Mouse (Mus musculus) kidney, embryonic 15.5 days (tissue): ENCODE measurements around the gene Tgfbr1. TPM values are rescaled to one million over a fixed set of nuclear protein-coding genes. Genes with fewer than 3 reads are reported as not detected.

Source experiments
- ATAC-seq: fragments of 200-750 bp; cut with Nextera tagmentation; replicated peaks from 2 replicates; pipeline ENCODE4 v1.8.0; 2017; ENCODE audit warnings: moderate TSS enrichment; ENCODE audit not compliant: low FRiP score
- H3K27ac ChIP-seq: fragments of 300-500 bp; sonication (generic); 2 replicates; pipeline ENCODE4 v1.5.1; 2015; ENCODE audit warnings: mild to moderate bottlenecking, inconsistent platforms
- H3K27me3 ChIP-seq: fragments of 300-500 bp; sonication (generic); 2 replicates; pipeline ENCODE4 v1.6.1; 2015; ENCODE audit warnings: inconsistent platforms
- H3K36me3 ChIP-seq: fragments of 300-500 bp; sonication (generic); 2 replicates; pipeline ENCODE4 v1.6.1; 2015; ENCODE audit warnings: inconsistent platforms
- H3K4me1 ChIP-seq: fragments of 300-500 bp; sonication (generic); 2 replicates; pipeline ENCODE4 v1.6.1; 2015; ENCODE audit warnings: inconsistent platforms
- H3K4me2 ChIP-seq: fragments of 300-500 bp; sonication (generic); 2 replicates; pipeline ENCODE4 v1.6.1; 2015; ENCODE audit warnings: moderate library complexity, mild to moderate bottlenecking, inconsistent platforms
- H3K4me3 ChIP-seq: fragments of 300-500 bp; sonication (generic); replicated peaks from 2 replicates; pipeline ENCODE4 v1.5.1; 2015; ENCODE audit warnings: mild to moderate bottlenecking, inconsistent platforms
- H3K9ac ChIP-seq: fragments of 300-500 bp; sonication (generic); 2 replicates; pipeline ENCODE4 v1.6.1; 2015; ENCODE audit warnings: mild to moderate bottlenecking, inconsistent platforms
- H3K9me3 ChIP-seq: fragments of 300-500 bp; sonication (generic); replicated peaks from 2 replicates; pipeline ENCODE4 v1.6.1; 2016; ENCODE audit warnings: inconsistent platforms
- WGBS: fragments of 180-500 bp; shearing (Covaris S2); methylation state at CpG from one replicate; pipeline ENCODE4 v1.1.7; 2015; ENCODE audit warnings: mixed read lengths; 5-methylcytosine and 5-hydroxymethylcytosine counted together
- polyA plus RNA-seq: library from polyadenylated mRNA; unstranded; fragments of >200 nt; fragmentation: Nextera tagmentation; extraction: Ambion mirVana; gene quantifications from 2 replicates; pipeline ENCODE4 v1.2.1, GENCODE M21; 2015

Tgfbr1 gene
- polyA plus RNA-seq, 1 experiment from 2014 or later = 45.2 TPM

GRCm38 (mm10) chr4:47322315-47322714, 30.7 kb upstream of the Tgfbr1 start:
- no peaks in the 10 kb centered on the region for H3K27me3 ChIP-seq
- H3K36me3 ChIP-seq = no peaks in the 10 kb centered on the region
- no peaks in the 10 kb centered on the region for H3K9me3 ChIP-seq
- WGBS = 69% methylated on average over 3 of the region's 3 CpGs
- no peak overlapping the region for H3K4me2 ChIP-seq
- no peak overlapping the region for H3K4me3 ChIP-seq
- H3K27ac ChIP-seq = no peak overlapping the region
- no peak for ATAC-seq
- no peaks in the 10 kb centered on the region for H3K4me1 ChIP-seq
- H3K9ac ChIP-seq = no peak overlapping the region

GRCm38 (mm10) chr4:47324206-47324605, 28.8 kb upstream of the Tgfbr1 start:
- 85% methylated on average over 1 of the region's 1 CpGs for WGBS
- Histone ChIP-seq H3K27me3 (no peaks in the 10 kb centered on the region), H3K4me3 (no peak overlapping the region), H3K4me1 (no peaks in the 10 kb centered on the region), H3K27ac (no peak overlapping the region), H3K4me2 (no peak overlapping the region), H3K36me3 (no peaks in the 10 kb centered on the region), H3K9me3 (no peaks in the 10 kb centered on the region), H3K9ac (no peak overlapping the region)
- ATAC-seq = no peak

DNA sequence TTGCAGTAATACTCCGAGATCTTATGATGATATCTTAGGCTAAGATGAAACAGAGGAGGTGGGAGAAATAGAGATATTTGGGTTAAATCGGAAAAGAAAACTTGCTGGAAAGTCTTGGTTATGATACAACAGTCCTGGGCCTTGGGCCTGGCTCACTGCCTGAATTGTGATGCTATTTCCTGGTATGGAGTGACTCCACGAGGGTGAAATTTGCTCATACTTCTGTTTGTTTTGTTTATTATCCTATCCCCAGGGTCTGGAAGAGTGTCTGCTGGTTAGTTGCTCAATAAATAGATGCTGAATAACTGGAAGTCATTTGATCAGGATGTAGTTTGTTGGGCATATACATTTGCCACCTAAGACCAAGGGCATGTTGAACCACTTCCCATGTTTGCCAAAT, 25.2 kb upstream of the Tgfbr1 start:
- ATAC-seq = no peak
- no peak overlapping the region for H3K4me2 ChIP-seq
- no peak overlapping the region for H3K27ac ChIP-seq
- 77% methylated on average over 3 of the region's 3 CpGs for WGBS
- no peaks in the 10 kb centered on the region for H3K9me3 ChIP-seq
- no peak overlapping the region for H3K9ac ChIP-seq
- no peaks in the 10 kb centered on the region for H3K27me3 ChIP-seq
- H3K4me1 ChIP-seq = no peaks in the 10 kb centered on the region
- H3K36me3 ChIP-seq = no peaks in the 10 kb centered on the region
- no peak overlapping the region for H3K4me3 ChIP-seq

DNA sequence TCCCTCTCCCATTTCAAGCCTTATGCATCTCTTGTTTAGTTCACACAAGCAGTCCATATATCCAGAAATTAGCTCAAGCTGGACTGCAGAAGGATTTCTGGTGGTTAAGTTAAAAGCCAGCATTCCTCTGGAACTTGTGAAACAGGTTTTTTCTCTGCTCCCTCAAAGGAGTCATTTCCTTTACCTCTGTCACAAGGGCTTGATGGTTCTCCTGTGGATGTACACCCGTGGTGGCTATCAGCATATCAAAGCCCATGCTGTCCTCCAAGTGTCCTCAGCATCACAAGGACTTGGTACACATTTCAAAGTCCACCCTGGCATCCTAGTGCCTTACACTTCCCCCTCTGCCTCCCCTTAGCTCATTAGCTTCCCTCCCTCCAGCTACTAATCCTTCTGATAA, 23.7 kb upstream of the Tgfbr1 start:
- Histone ChIP-seq H3K4me1 (no peaks in the 10 kb centered on the region), H3K4me3 (no peak overlapping the region), H3K27ac (0 out of 2 replicates have a peak overlapping the region, but pooled peaks have one; percentile 50), H3K27me3 (no peaks in the 10 kb centered on the region), H3K36me3 (no peaks in the 10 kb centered on the region), H3K9me3 (no peaks in the 10 kb centered on the region), H3K4me2 (no peak overlapping the region), H3K9ac (no peak overlapping the region)
- no peak for ATAC-seq
- 3% methylated on average over 1 of the region's 1 CpGs for WGBS

DNA sequence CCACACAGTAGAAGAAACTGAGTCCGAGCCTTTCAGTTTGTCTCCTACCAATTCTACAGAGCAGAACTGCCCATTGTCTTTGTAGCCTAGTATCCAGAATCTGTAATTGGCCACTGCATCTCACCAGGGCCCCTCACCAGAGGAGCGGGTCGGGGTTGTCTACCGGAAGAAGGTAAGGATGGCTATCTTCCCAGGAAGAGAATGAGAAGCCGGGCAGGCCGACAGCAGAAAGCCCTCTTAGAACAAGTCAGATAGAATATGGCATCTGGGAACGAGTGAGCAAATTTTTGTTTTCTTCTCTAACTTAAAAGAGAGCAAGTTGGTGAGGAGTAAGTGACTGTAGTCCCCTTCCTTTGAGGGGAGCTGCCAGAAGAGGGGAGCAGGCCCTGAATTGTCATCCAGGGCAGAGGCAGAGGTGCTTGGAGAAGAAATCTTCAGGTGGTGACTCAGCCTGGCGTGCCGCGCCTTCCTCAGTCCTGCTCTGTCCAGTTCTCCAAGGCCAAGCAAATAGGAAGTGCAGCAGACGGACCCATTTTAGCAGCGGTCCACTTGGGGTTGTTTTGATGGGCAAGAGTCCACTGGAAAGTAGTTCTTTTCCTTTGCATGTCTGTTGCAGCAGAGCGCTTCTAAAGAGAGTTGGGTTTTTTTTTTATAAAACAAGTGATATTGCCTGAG, 22.5 kb upstream of the Tgfbr1 start:
- Histone ChIP-seq H3K27me3 (no peaks in the 10 kb centered on the region), H3K36me3 (no peaks in the 10 kb centered on the region), H3K27ac (no peak overlapping the region), H3K4me1 (no peaks in the 10 kb centered on the region), H3K9ac (no peak overlapping the region), H3K4me3 (no peak overlapping the region), H3K4me2 (no peak overlapping the region), H3K9me3 (no peaks in the 10 kb centered on the region)
- 88% methylated on average over 13 of the region's 13 CpGs for WGBS
- ATAC-seq = no peak

DNA sequence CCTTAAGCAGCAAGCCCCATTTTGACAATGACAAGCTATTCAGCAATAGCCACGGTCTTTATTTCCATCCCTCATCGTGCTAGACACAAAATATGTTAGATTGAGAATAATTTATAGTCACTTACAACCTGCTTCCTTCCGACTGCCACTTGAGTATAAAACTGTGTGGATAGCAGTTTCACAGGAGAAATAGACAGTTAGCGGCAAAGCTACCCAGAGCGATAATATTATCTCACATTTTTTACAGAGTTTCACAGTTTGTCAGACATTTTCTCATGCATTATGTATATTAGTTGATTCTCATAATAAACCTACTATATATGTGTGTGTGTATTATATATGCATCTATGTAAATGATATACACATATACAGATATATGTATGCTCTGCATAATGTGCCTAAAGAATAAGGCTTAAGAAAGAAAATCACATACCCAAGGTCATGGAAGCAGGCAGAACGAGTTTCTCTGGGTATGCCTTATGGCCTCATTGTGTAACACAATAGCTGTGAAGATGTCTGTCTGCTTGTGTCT, 20.1 kb upstream of the Tgfbr1 start:
- ATAC-seq = no peak
- no peak overlapping the region for H3K27ac ChIP-seq
- 78% methylated on average over 6 of the region's 6 CpGs for WGBS

GRCm38 (mm10) chr4:47333541-47333940, 19.5 kb upstream of the Tgfbr1 start:
- Histone ChIP-seq H3K27me3 (no peaks in the 10 kb centered on the region), H3K9me3 (no peaks in the 10 kb centered on the region), H3K4me1 (no peaks in the 10 kb centered on the region), H3K27ac (no peak overlapping the region), H3K4me3 (no peak overlapping the region), H3K36me3 (no peaks in the 10 kb centered on the region), H3K4me2 (no peak overlapping the region), H3K9ac (no peak overlapping the region)
- WGBS = 92% methylated on average over 3 of the region's 3 CpGs
- ATAC-seq = no peak

More for the DNA sequence above, 20.1 kb upstream of the Tgfbr1 start:
- H3K4me2 ChIP-seq = no peak overlapping the region
- H3K4me1 ChIP-seq = no peaks in the 10 kb centered on the region
- no peaks in the 10 kb centered on the region for H3K36me3 ChIP-seq
- no peak overlapping the region for H3K9ac ChIP-seq
- H3K27me3 ChIP-seq = no peaks in the 10 kb centered on the region
- H3K9me3 ChIP-seq = no peaks in the 10 kb centered on the region
- H3K4me3 ChIP-seq = no peak overlapping the region

DNA sequence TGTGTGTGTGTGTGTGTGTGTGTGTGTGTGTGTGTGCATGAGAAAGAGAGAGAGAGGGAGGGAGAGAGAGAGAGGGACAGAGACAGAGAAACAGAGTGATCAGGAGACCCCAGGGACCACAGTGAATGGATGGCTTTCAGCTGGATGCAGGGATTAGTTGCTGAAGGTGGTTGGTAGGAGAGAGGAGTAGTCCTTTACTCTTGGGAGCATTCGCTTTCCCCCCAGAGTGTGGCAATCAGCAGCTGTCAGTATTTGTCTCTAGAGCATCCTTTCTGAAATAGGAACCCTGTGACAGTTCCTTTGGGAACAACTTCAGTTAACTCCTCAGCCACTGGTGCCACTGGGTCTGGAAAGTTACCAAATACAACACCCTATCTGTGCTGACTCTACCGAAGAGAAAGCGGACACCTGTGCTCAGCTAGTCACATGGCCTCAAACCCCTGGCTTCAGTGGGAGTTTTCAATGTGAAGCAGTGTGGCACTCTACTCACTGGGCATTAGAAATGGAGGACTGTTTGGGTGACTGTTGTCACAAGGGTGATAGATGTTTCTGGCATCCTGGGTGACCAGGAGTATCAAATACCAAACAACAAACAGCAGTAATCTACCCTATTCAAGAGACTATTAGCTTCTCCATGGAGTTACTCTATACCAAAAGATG, 16.0 kb upstream of the Tgfbr1 start:
- ATAC-seq = no peak
- no peak overlapping the region for H3K4me3 ChIP-seq
- WGBS = 60% methylated on average over 3 of the region's 3 CpGs

DNA sequence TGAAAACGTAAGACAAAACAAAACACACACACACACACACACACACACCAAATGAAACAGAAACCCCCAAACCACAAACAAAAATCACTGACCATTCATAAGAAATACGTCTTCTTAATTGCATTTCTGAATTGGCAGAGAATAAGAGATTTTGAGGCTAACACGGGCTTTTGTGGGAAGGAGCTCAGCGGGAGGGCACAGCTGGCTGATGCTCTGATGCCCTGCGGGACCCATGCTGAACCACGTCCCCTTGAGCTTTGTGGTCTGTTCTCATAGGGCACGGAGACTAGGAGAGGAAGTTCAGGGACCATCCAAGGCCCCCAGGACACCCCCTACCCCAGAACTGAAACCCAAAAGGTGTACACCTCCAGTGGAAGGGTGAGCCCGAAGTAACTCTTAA, 10.4 kb upstream of the Tgfbr1 start:
- Histone ChIP-seq H3K4me1 (peaks cover 13% of the 10 kb centered on the region; the same call in 1 of the 2 replicates), H3K9ac (no peak overlapping the region), H3K9me3 (no peaks in the 10 kb centered on the region), H3K4me3 (no peak overlapping the region), H3K36me3 (no peaks in the 10 kb centered on the region), H3K27me3 (no peaks in the 10 kb centered on the region), H3K27ac (no peak overlapping the region), H3K4me2 (no peak overlapping the region)
- no peak for ATAC-seq
- whole genome bisulfite sequencing = 40% methylated on average over 8 of the region's 8 CpGs

More for the DNA sequence above, 16.0 kb upstream of the Tgfbr1 start:
- Histone ChIP-seq H3K4me1 (peaks cover 8% of the 10 kb centered on the region; the same call in 1 of the 2 replicates), H3K9ac (no peak overlapping the region), H3K36me3 (no peaks in the 10 kb centered on the region), H3K9me3 (no peaks in the 10 kb centered on the region), H3K27ac (no peak overlapping the region), H3K4me2 (no peak overlapping the region), H3K27me3 (no peaks in the 10 kb centered on the region)

GRCm38 (mm10) chr4:47347022-47347421, 6.0 kb upstream of the Tgfbr1 start:
- no peak overlapping the region for H3K4me2 ChIP-seq
- no peaks in the 10 kb centered on the region for H3K36me3 ChIP-seq
- H3K4me3 ChIP-seq = no peak overlapping the region
- WGBS = 79% methylated on average over 4 of the region's 4 CpGs
- ATAC-seq = no peak
- H3K9me3 ChIP-seq = no peaks in the 10 kb centered on the region
- no peak overlapping the region for H3K9ac ChIP-seq
- H3K27me3 ChIP-seq = no peaks in the 10 kb centered on the region
- H3K4me1 ChIP-seq = peaks cover 31% of the 10 kb centered on the region
- H3K27ac ChIP-seq = no peak overlapping the region

DNA sequence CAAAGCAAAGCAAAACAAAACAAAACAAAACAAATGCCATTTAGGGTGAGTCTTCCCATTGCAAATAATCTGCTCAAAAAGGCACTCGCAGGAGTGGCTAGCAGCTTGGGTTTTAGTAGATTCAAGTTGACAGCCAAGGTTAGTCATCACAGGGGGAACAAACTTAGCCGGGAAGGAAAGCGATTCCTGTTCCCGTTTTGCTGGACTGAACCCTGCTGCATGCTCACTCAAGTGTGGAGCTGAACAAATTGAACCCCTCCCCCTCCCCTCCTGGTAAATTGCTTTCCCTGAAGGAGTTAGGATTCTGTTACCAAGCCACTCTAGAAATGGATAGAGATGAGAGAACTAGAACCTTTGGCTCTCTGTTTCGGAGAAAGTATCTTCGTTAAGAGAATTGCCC, 3.3 kb upstream of the Tgfbr1 start:
- no peak for ATAC-seq

DNA sequence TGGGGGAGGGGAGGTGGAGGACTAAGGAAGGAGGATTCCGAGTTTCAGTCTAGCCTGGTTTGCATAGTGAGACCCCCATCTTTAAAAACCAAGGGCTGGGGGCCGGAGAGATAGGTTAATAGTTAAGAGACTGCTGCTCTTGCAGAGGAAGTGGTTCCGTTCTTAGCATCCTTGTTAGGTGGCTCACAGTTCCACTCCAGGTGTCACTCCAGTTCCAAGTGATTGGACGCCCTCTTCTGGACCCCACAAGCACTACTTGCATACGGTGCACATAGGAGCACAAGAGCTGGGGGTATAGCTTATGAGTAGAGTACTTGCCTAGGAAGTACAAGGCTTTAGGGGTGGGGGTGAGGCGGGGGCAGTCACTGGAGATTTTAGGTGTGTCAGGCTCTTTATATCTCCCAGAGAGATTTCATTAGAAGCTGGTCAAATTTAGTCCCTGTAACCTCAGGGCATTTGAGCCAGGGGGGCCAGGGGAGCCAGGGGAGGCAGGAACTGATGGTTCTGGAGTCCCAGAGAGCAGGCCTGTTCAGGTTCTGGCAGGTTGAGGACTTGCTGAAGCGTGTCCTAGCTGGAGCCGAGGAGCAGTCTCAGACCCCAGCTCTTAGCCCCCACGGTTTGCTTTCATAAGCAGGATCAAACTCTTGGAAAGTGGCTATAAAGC, 1.5 kb upstream of the Tgfbr1 start:
- 18% methylated on average over 9 of the region's 9 CpGs for WGBS
- 0 out of 2 replicates have a peak, but pooled peaks have one; percentile 4 for ATAC-seq
- H3K9ac ChIP-seq = peak overlapping the region; percentile 70
- H3K36me3 ChIP-seq = no peaks in the 10 kb centered on the region
- H3K27me3 ChIP-seq = no peaks in the 10 kb centered on the region
- peak overlapping the region; percentile 94 for H3K4me2 ChIP-seq
- peaks cover 35% of the 10 kb centered on the region for H3K4me1 ChIP-seq
- no peaks in the 10 kb centered on the region for H3K9me3 ChIP-seq
- H3K4me3 ChIP-seq = peak overlapping the region; percentile 84
- H3K27ac ChIP-seq = peak overlapping the region; percentile 90

More for the DNA sequence above, 3.3 kb upstream of the Tgfbr1 start:
- 14% methylated on average over 6 of the region's 6 CpGs for WGBS
- Histone ChIP-seq H3K4me1 (peaks cover 31% of the 10 kb centered on the region), H3K9me3 (no peaks in the 10 kb centered on the region), H3K27ac (peak overlapping the region; percentile 73), H3K9ac (no peak overlapping the region), H3K4me3 (no peak overlapping the region), H3K27me3 (no peaks in the 10 kb centered on the region), H3K4me2 (0 out of 2 replicates have a peak overlapping the region, but pooled peaks have one; percentile 25), H3K36me3 (no peaks in the 10 kb centered on the region)
